Mouse (Mus musculus) intestine, postnatal 0 days (tissue): ENCODE results near the gene Dnm1. TPM values are rescaled to one million over a fixed set of nuclear protein-coding genes. Genes with fewer than 3 reads are reported as not detected.

Experiments used
- ATAC-seq: fragments of 200-750 bp; cut with Nextera tagmentation; 2 replicates; pipeline ENCODE4 v1.8.0; 2017; ENCODE audit warnings: mild to moderate bottlenecking, moderate TSS enrichment, moderate library complexity
- H3K27ac ChIP-seq: fragments of 300-500 bp; sonication (generic); 2 replicates; pipeline ENCODE4 v1.5.1; 2014; ENCODE audit warnings: mild to moderate bottlenecking, low read depth, low read length, moderate library complexity
- H3K27me3 ChIP-seq: fragments of 300-500 bp; sonication (generic); replicated peaks from 2 replicates; pipeline ENCODE4 v1.6.1; 2014; ENCODE audit warnings: low read length, mixed read lengths; ENCODE audit not compliant: control insufficient read depth, insufficient read depth
- H3K36me3 ChIP-seq: fragments of 300-500 bp; sonication (generic); 2 replicates; pipeline ENCODE4 v1.6.1; 2014; ENCODE audit warnings: mild to moderate bottlenecking, moderate library complexity; ENCODE audit not compliant: control insufficient read depth, insufficient read depth
- H3K4me1 ChIP-seq: fragments of 300-500 bp; sonication (generic); replicated peaks from 2 replicates; pipeline ENCODE4 v1.6.1; 2014; ENCODE audit warnings: antibody characterized with exemption, low read length, mixed read lengths; ENCODE audit not compliant: control insufficient read depth, insufficient read depth
- H3K4me2 ChIP-seq: fragments of 300-500 bp; sonication (generic); replicated peaks from 2 replicates; pipeline ENCODE4 v1.6.1; 2014; ENCODE audit warnings: low read depth, mild to moderate bottlenecking, moderate library complexity
- H3K4me3 ChIP-seq: fragments of 300-500 bp; sonication (generic); 2 replicates; pipeline ENCODE4 v1.5.1; 2014; ENCODE audit warnings: low read depth, low read length
- H3K9ac ChIP-seq: fragments of 300-500 bp; sonication (generic); 2 replicates; pipeline ENCODE4 v1.6.1; 2014; ENCODE audit warnings: mild to moderate bottlenecking, low read depth, low read length
- H3K9me3 ChIP-seq: fragments of 300-500 bp; sonication (generic); 2 replicates; pipeline ENCODE4 v1.6.1; 2016; ENCODE audit warnings: mixed run types; ENCODE audit not compliant: control insufficient read depth
- CTCF ChIP-seq: sonication (generic); IDR thresholded peaks from 2 replicates; pipeline ENCODE4 v1.5.1; 2016; ENCODE audit warnings: low read depth, mild to moderate bottlenecking, control low read depth, antibody characterized with exemption, moderate library complexity
- WGBS: fragments of 180-500 bp; shearing (Covaris S2); extraction: QIAGEN DNeasy Blood & Tissue Kit; methylation state at CpG from one replicate; pipeline ENCODE4 v1.1.7; 2014; 5-methylcytosine and 5-hydroxymethylcytosine counted together
- polyA plus RNA-seq: library from polyadenylated mRNA; unstranded; fragments of >200 nt; fragmentation: Nextera tagmentation; extraction: Ambion mirVana; gene quantifications from 2 replicates; pipeline ENCODE4 v1.2.1, GENCODE M21; 2015

Dnm1 gene
- polyA plus RNA-seq, 1 experiment from 2014 or later: 23.5 TPM

GRCm38 (mm10) chr2:32343351-32343671, 9.8 kb downstream of the Dnm1 start:
- Histone ChIP-seq H3K27ac (no peak overlapping the region), H3K36me3 (peaks cover 20% of the 10 kb centered on the region), H3K27me3 (no peaks in the 10 kb centered on the region), H3K4me1 (no peaks in the 10 kb centered on the region), H3K9me3 (no peaks in the 10 kb centered on the region), H3K9ac (no peak overlapping the region), H3K4me3 (no peak overlapping the region), H3K4me2 (no peak overlapping the region)
- TF ChIP-seq CTCF: no peak
- no peak for ATAC-seq
- 92% methylated on average over 2 of the region's 2 CpGs for WGBS

- no peak overlapping the region for H3K27ac ChIP-seq
- H3K4me3 ChIP-seq: no peak overlapping the region
- 65% methylated on average over 6 of the region's 6 CpGs for WGBS
- no peaks in the 10 kb centered on the region for H3K9me3 ChIP-seq
- ATAC-seq: no peak
- no peak overlapping the region for H3K4me2 ChIP-seq
- H3K36me3 ChIP-seq: peaks cover 22% of the 10 kb centered on the region
- H3K4me1 ChIP-seq: no peaks in the 10 kb centered on the region
- no peak for TF ChIP-seq CTCF
- H3K9ac ChIP-seq: no peak overlapping the region
- H3K27me3 ChIP-seq: no peaks in the 10 kb centered on the region
Observed at GRCm38 (mm10) chr2:32342539-32343350, 10.4 kb downstream of the Dnm1 start.

- WGBS: 88% methylated on average over 4 of the region's 4 CpGs
Observed at GRCm38 (mm10) chr2:32342039-32342438, 11.1 kb downstream of the Dnm1 start.

GRCm38 (mm10) chr2:32341634-32341939, 11.6 kb downstream of the Dnm1 start:
- Histone ChIP-seq H3K4me1 (no peaks in the 10 kb centered on the region), H3K4me3 (no peak overlapping the region), H3K36me3 (peaks cover 34% of the 10 kb centered on the region), H3K9ac (no peak overlapping the region), H3K27me3 (no peaks in the 10 kb centered on the region), H3K27ac (no peak overlapping the region), H3K9me3 (no peaks in the 10 kb centered on the region), H3K4me2 (no peak overlapping the region)
- no peak for ATAC-seq
- no peak for TF ChIP-seq CTCF
- WGBS: 89% methylated on average over 4 of the region's 4 CpGs

More at GRCm38 (mm10) chr2:32342039-32342438, 11.1 kb downstream of the Dnm1 start:
- no peak overlapping the region for H3K9ac ChIP-seq
- no peak for ATAC-seq
- H3K4me3 ChIP-seq: no peak overlapping the region
- H3K9me3 ChIP-seq: no peaks in the 10 kb centered on the region
- H3K36me3 ChIP-seq: peaks cover 29% of the 10 kb centered on the region
- TF ChIP-seq CTCF: no peak
- no peaks in the 10 kb centered on the region for H3K27me3 ChIP-seq
- H3K4me1 ChIP-seq: no peaks in the 10 kb centered on the region
- H3K4me2 ChIP-seq: no peak overlapping the region
- H3K27ac ChIP-seq: no peak overlapping the region

DNA sequence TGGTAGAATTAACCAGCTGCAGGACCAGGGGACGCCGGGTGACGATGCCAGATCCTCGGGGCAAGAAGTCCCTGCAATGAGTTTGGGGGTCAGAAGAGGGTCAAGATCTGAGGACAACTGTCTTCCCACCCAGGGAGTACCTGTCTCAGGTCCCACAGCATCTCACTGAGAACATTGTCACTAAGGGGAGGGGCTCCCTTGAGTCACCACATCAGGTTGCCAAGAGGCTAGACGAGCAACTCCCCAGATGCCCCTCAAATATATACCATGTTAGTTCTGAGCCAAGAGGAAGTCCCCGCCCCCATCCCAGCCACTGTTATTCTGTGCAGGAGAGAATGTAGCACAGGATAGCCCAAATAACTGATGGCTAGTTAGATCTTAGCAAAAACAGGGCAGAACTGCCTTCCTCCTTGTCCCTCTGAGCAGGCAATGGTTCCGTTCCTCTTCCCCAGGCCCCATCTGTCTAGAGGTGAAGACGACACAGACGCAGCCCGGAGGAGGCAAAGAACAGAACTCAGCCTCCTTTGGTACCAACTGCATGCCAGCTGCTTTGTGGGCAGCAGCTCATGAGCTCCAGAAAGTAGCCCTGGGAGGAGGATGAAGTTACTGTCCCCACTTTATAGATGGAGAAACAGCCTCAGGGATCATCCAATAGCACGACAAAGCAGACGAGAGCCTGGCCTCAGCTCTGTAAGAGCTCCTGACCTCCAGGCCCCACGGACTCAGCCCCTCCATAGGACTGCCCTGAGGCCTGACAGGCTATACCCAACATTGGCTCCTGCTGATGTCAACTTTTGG, 12.1 kb downstream of the Dnm1 start:
- no peak overlapping the region for H3K4me2 ChIP-seq
- no peak overlapping the region for H3K9ac ChIP-seq
- H3K4me3 ChIP-seq: no peak overlapping the region
- ATAC-seq: no peak
- no peak for TF ChIP-seq CTCF
- no peaks in the 10 kb centered on the region for H3K27me3 ChIP-seq
- H3K36me3 ChIP-seq: peaks cover 39% of the 10 kb centered on the region
- no peaks in the 10 kb centered on the region for H3K9me3 ChIP-seq
- H3K4me1 ChIP-seq: no peaks in the 10 kb centered on the region
- H3K27ac ChIP-seq: no peak overlapping the region
- 88% methylated on average over 13 of the region's 13 CpGs for WGBS

- no peak for TF ChIP-seq CTCF
Observed at GRCm38 (mm10) chr2:32339912-32340642, 13.1 kb downstream of the Dnm1 start.

More at GRCm38 (mm10) chr2:32339912-32340642, 13.1 kb downstream of the Dnm1 start:
- H3K36me3 ChIP-seq: peaks cover 49% of the 10 kb centered on the region
- no peaks in the 10 kb centered on the region for H3K9me3 ChIP-seq
- H3K4me1 ChIP-seq: no peaks in the 10 kb centered on the region
- WGBS: 53% methylated on average over 25 of the region's 26 CpGs
- no peak overlapping the region for H3K4me3 ChIP-seq
- no peaks in the 10 kb centered on the region for H3K27me3 ChIP-seq
- no peak for ATAC-seq
- H3K27ac ChIP-seq: no peak overlapping the region
- no peak overlapping the region for H3K4me2 ChIP-seq
- H3K9ac ChIP-seq: no peak overlapping the region
